In the genomic region with DNA sequence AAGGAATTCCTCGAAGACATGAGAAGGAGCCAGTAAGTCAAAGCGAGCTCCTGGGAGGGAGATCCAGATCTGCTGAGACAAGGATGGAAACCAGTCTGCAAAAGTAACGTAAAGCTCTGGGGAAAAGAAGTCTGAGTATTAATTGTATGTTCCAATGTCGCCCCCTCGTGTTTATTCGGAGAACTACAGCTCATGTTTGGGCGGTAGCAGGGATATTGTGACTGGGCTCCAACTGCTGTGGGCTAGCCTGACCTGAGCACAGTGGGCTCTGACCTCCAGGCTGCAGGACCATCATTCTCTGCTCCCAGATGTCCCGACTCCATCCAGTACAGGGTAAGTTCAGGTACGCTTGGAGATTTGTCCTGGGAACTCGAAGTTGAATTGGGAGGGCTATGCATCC, we compare ENCODE assay signal across 9 mouse cellular contexts. TPM values are rescaled to one million over a fixed set of nuclear protein-coding genes. Genes with fewer than 3 reads are reported as not detected.
A peak's percentile ranks its signal among the peaks of the same experiment; 100 is the strongest.
DNase-seq lines count a peak whose midpoint lies in the region; ATAC-seq and TF ChIP-seq lines count a peak whose summit lies in the region.
"Had no signal": no experiment of that assay in that cellular context is flagged by ENCODE, and none has a peak within 500 bp of the region (broad histone marks: within the 10 kb centered on the region; RNA-seq: fewer than 3 reads in every experiment).

No protein-coding gene starts in this region.

- H3K9me3 ChIP-seq in heart, postnatal 0 days (replicated peaks; ENCODE audit: control insufficient read depth, low read length): no peaks in the 10 kb centered on the region
- H3K9me3 ChIP-seq in lung, embryonic 14.5 days (ENCODE audit: low read depth, low read length): no peaks in the 10 kb centered on the region
- H3K9me3 ChIP-seq: heart, embryonic 13.5 days had no signal

- TF ChIP-seq CTCF in heart, postnatal 0 days (IDR thresholded peaks at IDR 0.05; ENCODE audit: low read depth): peak; percentile 74
- TF ChIP-seq CTCF in lung, embryonic 14.5 days (IDR thresholded peaks at IDR 0.05; ENCODE audit: low read depth): peak; percentile 86

- TF ChIP-seq EP300 in heart, postnatal 0 days (IDR thresholded peaks at IDR 0.05; ENCODE audit: low read depth): no peak

- no peaks in the 10 kb centered on the region for H3K27me3 ChIP-seq in heart, postnatal 0 days (ENCODE audit: control insufficient read depth, insufficient read depth, low read length)
- H3K27me3 ChIP-seq in lung, embryonic 14.5 days (ENCODE audit: insufficient read depth, low read length): no peaks in the 10 kb centered on the region

- no peak overlapping the region for H3K4me3 ChIP-seq in heart, postnatal 0 days (ENCODE audit: low read depth, low read length)
- H3K4me3 ChIP-seq in lung, embryonic 14.5 days (ENCODE audit: low read depth, low read length): no peak overlapping the region
- H3K4me3 ChIP-seq: heart, embryonic 13.5 days had no signal

- H3K27ac ChIP-seq in heart, postnatal 0 days (ENCODE audit: low read depth): no peak overlapping the region
- H3K27ac ChIP-seq in lung, embryonic 14.5 days (ENCODE audit: low read depth): no peak overlapping the region
- H3K27ac ChIP-seq: heart, embryonic 13.5 days had no signal

- H3K9ac ChIP-seq in heart, postnatal 0 days (replicated peaks; ENCODE audit: low read depth, low read length): no peak overlapping the region
- H3K9ac ChIP-seq in lung, embryonic 14.5 days: no peak overlapping the region
- H3K9ac ChIP-seq: heart, embryonic 13.5 days had no signal

- 7% methylated on average over 10 of the region's 10 CpGs for WGBS in heart, postnatal 0 days
- 9% methylated on average over 10 of the region's 10 CpGs for WGBS in lung, embryonic 14.5 days

- H3K36me3 ChIP-seq in heart, postnatal 0 days (replicated peaks; ENCODE audit: control insufficient read depth, insufficient read depth, low read length): no peaks in the 10 kb centered on the region
- H3K36me3 ChIP-seq in lung, embryonic 14.5 days (ENCODE audit: insufficient read depth): no peaks in the 10 kb centered on the region
- H3K36me3 ChIP-seq: heart, embryonic 13.5 days had no signal

- H3K4me1 ChIP-seq in heart, postnatal 0 days (ENCODE audit: control insufficient read depth, insufficient read depth): no peaks in the 10 kb centered on the region
- H3K4me1 ChIP-seq in lung, embryonic 14.5 days (ENCODE audit: insufficient read depth): no peaks in the 10 kb centered on the region
- H3K4me1 ChIP-seq: heart, embryonic 13.5 days had no signal

- peak; percentile 58 for ATAC-seq in CD4-positive, CD25-positive, alpha-beta regulatory T cell, adult 4 months
- no peak for ATAC-seq in heart, postnatal 0 days (ENCODE audit: insufficient read depth, low read depth)
- ATAC-seq in lung, embryonic 14.5 days (ENCODE audit: insufficient read depth): no peak

- no peak overlapping the region for H3K4me2 ChIP-seq in heart, postnatal 0 days (ENCODE audit: low read depth, low read length)
- H3K4me2 ChIP-seq in lung, embryonic 14.5 days: no peak overlapping the region
- H3K4me2 ChIP-seq: heart, embryonic 13.5 days had no signal

- peak; percentile 58 for DNase-seq in WW6 (ENCODE audit: low read depth, low spot score)
- peak; percentile 79 for DNase-seq in embryo, embryonic 10 days (ENCODE audit: low spot score)
- DNase-seq in heart, postnatal 0 days (ENCODE audit: low spot score): peak; percentile 52
- DNase-seq in kidney, postnatal 4 days: peak; percentile 82 to 84
- DNase-seq in lung, embryonic 14.5 days: peak; percentile 91
- peak; percentile 45 for DNase-seq in retina, adult 2 months (ENCODE audit: low read depth, low spot score)
- DNase-seq in thymus, postnatal 25 days: peak; percentile 78

RNA-seq across cellular contexts. Expression of a gene that starts 16.0 kb away (rescaled TPM):
- not detected for polyA plus RNA-seq in CD4-positive, CD25-positive, alpha-beta regulatory T cell, adult 4 months (2017; shearing (Covaris generic))
- total RNA-seq in heart, postnatal 0 days (2014; rRNA removed; ENCODE audit: low replicate concordance): not detected in 2 replicates
- 0.12 TPM in 1 of 2 replicates, not detected in the other for polyA plus RNA-seq in heart, postnatal 0 days (2015; fragmentation: Nextera tagmentation; extraction: Ambion mirVana)
- polyA plus RNA-seq in lung, embryonic 14.5 days (2014; fragmentation: Nextera tagmentation; extraction: Ambion mirVana): not detected in 2 replicates
- polyA plus RNA-seq: heart, embryonic 13.5 days had no signal

RNA-seq across cellular contexts. Expression of a gene that starts 19.6 kb away (rescaled TPM):
- polyA plus RNA-seq in CD4-positive, CD25-positive, alpha-beta regulatory T cell, adult 4 months (2017; shearing (Covaris generic)): 10 to 100 TPM; 44.2 to 66.2 TPM
- 73.5 and 80.4 TPM in 2 replicates for total RNA-seq in heart, postnatal 0 days (2014; rRNA removed; ENCODE audit: low replicate concordance)
- 71.3 and 72.2 TPM in 2 replicates for polyA plus RNA-seq in heart, postnatal 0 days (2015; fragmentation: Nextera tagmentation; extraction: Ambion mirVana)
- 27.8 and 33.5 TPM in 2 replicates for polyA plus RNA-seq in lung, embryonic 14.5 days (2014; fragmentation: Nextera tagmentation; extraction: Ambion mirVana)

RNA-seq across cellular contexts. Expression of a gene that starts 26.8 kb away (rescaled TPM):
- under 1 TPM; 0.27 to 0.81 TPM for polyA plus RNA-seq in CD4-positive, CD25-positive, alpha-beta regulatory T cell, adult 4 months (2017; shearing (Covaris generic))
- total RNA-seq in heart, postnatal 0 days (2014; rRNA removed; ENCODE audit: low replicate concordance): 9.9 and 11.3 TPM in 2 replicates
- 4.1 and 4.6 TPM in 2 replicates for polyA plus RNA-seq in heart, postnatal 0 days (2015; fragmentation: Nextera tagmentation; extraction: Ambion mirVana)
- 3.5 and 4.0 TPM in 2 replicates for polyA plus RNA-seq in lung, embryonic 14.5 days (2014; fragmentation: Nextera tagmentation; extraction: Ambion mirVana)

RNA-seq across cellular contexts. Expression of a gene that starts 59.1 kb away (rescaled TPM):
- polyA plus RNA-seq in CD4-positive, CD25-positive, alpha-beta regulatory T cell, adult 4 months (2017; shearing (Covaris generic)): 10 to 100 TPM; 16.6 to 27.7 TPM
- 146 and 154 TPM in 2 replicates for total RNA-seq in heart, postnatal 0 days (2014; rRNA removed; ENCODE audit: low replicate concordance)
- polyA plus RNA-seq in heart, postnatal 0 days (2015; fragmentation: Nextera tagmentation; extraction: Ambion mirVana): 89.5 and 100 TPM in 2 replicates
- 40.2 and 42.1 TPM in 2 replicates for polyA plus RNA-seq in lung, embryonic 14.5 days (2014; fragmentation: Nextera tagmentation; extraction: Ambion mirVana)

RNA-seq across cellular contexts. Expression of a gene that starts 59.3 kb away (rescaled TPM):
- polyA plus RNA-seq in CD4-positive, CD25-positive, alpha-beta regulatory T cell, adult 4 months (2017; shearing (Covaris generic)): 100 to 1,000 TPM in 1 of 2 experiments, 10 to 100 TPM in 1; 97.0 to 157 TPM
- 20.1 and 20.3 TPM in 2 replicates for total RNA-seq in heart, postnatal 0 days (2014; rRNA removed; ENCODE audit: low replicate concordance)
- polyA plus RNA-seq in heart, postnatal 0 days (2015; fragmentation: Nextera tagmentation; extraction: Ambion mirVana): 27.7 and 28.2 TPM in 2 replicates
- polyA plus RNA-seq in lung, embryonic 14.5 days (2014; fragmentation: Nextera tagmentation; extraction: Ambion mirVana): 72.3 and 79.7 TPM in 2 replicates
